Mouse (Mus musculus) ES-CJ7 (cell line): ENCODE data around the gene Myh2.

Experiments
- DNase-seq: peaks from one replicate; pipeline ENCODE4 v3.0.0; 2011; ENCODE audit warnings: low read depth, low spot score

Gene Myh2

GRCm38 (mm10) chr11:67237481-67238079, 66.8 kb downstream of the Myh2 start, which contains the start of gene Myh4:
Myh4 (plus strand) TSS chr11:67238029.
- no peak for DNase-seq

DNA sequence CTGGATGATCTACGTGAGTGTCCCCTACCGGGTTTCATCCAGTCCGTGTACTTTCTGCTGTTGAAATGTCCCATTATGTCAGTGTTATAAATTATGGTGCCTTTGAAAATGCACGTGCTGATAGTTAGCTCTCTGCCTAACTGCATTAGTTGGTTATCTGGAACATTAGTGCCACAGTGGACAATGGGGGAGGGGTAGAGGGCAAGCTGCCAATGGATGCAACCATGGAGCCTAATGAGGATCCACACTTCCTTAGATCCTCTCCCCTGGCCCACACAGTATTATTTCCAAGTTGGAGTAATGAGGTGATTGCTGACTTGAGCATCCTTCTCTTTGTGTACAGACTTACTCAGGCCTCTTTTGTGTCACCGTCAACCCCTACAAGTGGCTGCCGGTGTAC, 70.2 kb downstream of the Myh2 start:
- DNase-seq, result no peak
